Mouse (Mus musculus) midbrain, postnatal 0 days (tissue): Measurements from ENCODE around the gene Cacna1i. TPM values are rescaled to one million over a fixed set of nuclear protein-coding genes. Genes with fewer than 3 reads are reported as not detected.

Experiments
- ATAC-seq: fragments of 200-750 bp; cut with Nextera tagmentation; 2 replicates; pipeline ENCODE4 v1.8.0; 2017; ENCODE audit warnings: moderate number of reproducible peaks, mild to moderate bottlenecking, moderate TSS enrichment, moderate library complexity; ENCODE audit not compliant: low FRiP score
- DNase-seq: peaks from one replicate; pipeline ENCODE4 v3.0.0-alpha.2; 2015; ENCODE audit warnings: low spot score
- H3K27ac ChIP-seq: fragments of 300-500 bp; sonication (generic); 2 replicates; pipeline ENCODE4 v1.5.1; 2014; ENCODE audit warnings: low read depth, mild to moderate bottlenecking, low read length, mixed read lengths
- H3K27me3 ChIP-seq: fragments of 300-500 bp; sonication (generic); 2 replicates; pipeline ENCODE4 v1.6.1; 2014; ENCODE audit warnings: low read length, control low read depth, mixed read lengths; ENCODE audit not compliant: insufficient read depth
- H3K36me3 ChIP-seq: fragments of 300-500 bp; sonication (generic); 2 replicates; pipeline ENCODE4 v1.6.1; 2014; ENCODE audit warnings: low read length, control low read depth, mixed read lengths; ENCODE audit not compliant: insufficient read depth
- H3K4me1 ChIP-seq: fragments of 300-500 bp; sonication (generic); 2 replicates; pipeline ENCODE4 v1.6.1; 2014; ENCODE audit warnings: mild to moderate bottlenecking, control low read depth, antibody characterized with exemption, low read length, mixed read lengths; ENCODE audit not compliant: insufficient read depth
- H3K4me2 ChIP-seq: fragments of 300-500 bp; sonication (generic); 2 replicates; pipeline ENCODE4 v1.6.1; 2014; ENCODE audit warnings: low read depth, mild to moderate bottlenecking, low read length, mixed read lengths; ENCODE audit not compliant: poor library complexity, severe bottlenecking
- H3K4me3 ChIP-seq: fragments of 300-500 bp; sonication (generic); 2 replicates; pipeline ENCODE4 v1.5.1; 2014; ENCODE audit warnings: low read depth, mild to moderate bottlenecking, low read length, moderate library complexity
- H3K9ac ChIP-seq: fragments of 300-500 bp; sonication (generic); replicated peaks from 2 replicates; pipeline ENCODE4 v1.6.1; 2014; ENCODE audit warnings: mild to moderate bottlenecking, low read length, moderate library complexity, mixed read lengths; ENCODE audit not compliant: poor library complexity, severe bottlenecking
- H3K9me3 ChIP-seq: fragments of 300-500 bp; sonication (generic); 2 replicates; pipeline ENCODE4 v1.6.1; 2016; ENCODE audit warnings: low read length, control low read depth
- CTCF ChIP-seq: IDR thresholded peaks from 2 replicates; pipeline ENCODE4 v1.5.1; 2016; ENCODE audit warnings: antibody characterized with exemption, mild to moderate bottlenecking
- WGBS: fragments of 180-500 bp; shearing (Covaris S2); extraction: QIAGEN DNeasy Blood & Tissue Kit; methylation state at CpG from one replicate; pipeline ENCODE4 v1.1.7; 2014; 5-methylcytosine and 5-hydroxymethylcytosine counted together
- polyA plus RNA-seq: library from polyadenylated mRNA; unstranded; fragments of >200 nt; fragmentation: Nextera tagmentation; extraction: Ambion mirVana; gene quantifications from 2 replicates; pipeline ENCODE4 v1.2.1, GENCODE M21; 2015
- total RNA-seq: library from RNA; depleted of rRNA; stranded (reverse); fragments of >200 nt; gene quantifications from 2 replicates; pipeline ENCODE4 v1.2.3, GENCODE M21; 2014

Gene Cacna1i
- total and polyA plus RNA-seq, 2 experiments from 2014 or later, result 1.1 to 14.6 TPM

- ATAC-seq (no peak), DNase-seq (peak; percentile 51)
- Histone ChIP-seq H3K4me3 (no peak overlapping the region), H3K36me3 (peaks cover 34% of the 10 kb centered on the region), H3K27ac (0 out of 2 replicates have a peak overlapping the region, but pooled peaks have one; percentile 38), H3K9ac (no peak overlapping the region), H3K4me2 (peak overlapping the region; percentile 95; the same call in 1 of the 2 replicates), H3K27me3 (no peaks in the 10 kb centered on the region), H3K9me3 (no peaks in the 10 kb centered on the region), H3K4me1 (peaks cover 6% of the 10 kb centered on the region; the same call in 1 of the 2 replicates)
- TF ChIP-seq CTCF, result no peak
- WGBS, result 26% methylated on average over 4 of the region's 4 CpGs
Measured at GRCm38 (mm10) chr15:80257602-80258239, 29.3 kb upstream of the Cacna1i start.

GRCm38 (mm10) chr15:80258240-80259170 lies 28.5 kb upstream of the Cacna1i start:
- Histone ChIP-seq H3K27ac (peak overlapping the region; percentile 38; the same call in 1 of the 2 replicates), H3K4me3 (no peak overlapping the region), H3K4me2 (no peak overlapping the region), H3K9ac (no peak overlapping the region), H3K36me3 (peaks cover 34% of the 10 kb centered on the region), H3K4me1 (peaks cover 12% of the 10 kb centered on the region; the same call in 1 of the 2 replicates), H3K9me3 (no peaks in the 10 kb centered on the region), H3K27me3 (no peaks in the 10 kb centered on the region)
- no peak for ATAC-seq
- no peak for DNase-seq
- 69% methylated on average over 11 of the region's 11 CpGs for WGBS
- no peak for TF ChIP-seq CTCF

- Histone ChIP-seq H3K27me3 (no peaks in the 10 kb centered on the region), H3K9ac (no peak overlapping the region), H3K36me3 (peaks cover 34% of the 10 kb centered on the region), H3K4me1 (peaks cover 14% of the 10 kb centered on the region; the same call in 1 of the 2 replicates), H3K4me2 (no peak overlapping the region), H3K4me3 (no peak overlapping the region), H3K9me3 (no peaks in the 10 kb centered on the region), H3K27ac (no peak overlapping the region)
- TF ChIP-seq CTCF, result no peak
- no peak for ATAC-seq
- 75% methylated on average over 7 of the region's 8 CpGs for WGBS
- no peak for DNase-seq
Measured at GRCm38 (mm10) chr15:80259406-80260045, 27.5 kb upstream of the Cacna1i start.

GRCm38 (mm10) chr15:80260677-80261076 lies 26.4 kb upstream of the Cacna1i start:
- Histone ChIP-seq H3K36me3 (peaks cover 34% of the 10 kb centered on the region), H3K9ac (no peak overlapping the region), H3K4me3 (no peak overlapping the region), H3K4me2 (no peak overlapping the region), H3K27ac (no peak overlapping the region), H3K9me3 (no peaks in the 10 kb centered on the region), H3K4me1 (peaks cover 14% of the 10 kb centered on the region; the same call in 1 of the 2 replicates), H3K27me3 (no peaks in the 10 kb centered on the region)
- TF ChIP-seq CTCF, result peak; percentile 96
- peak; percentile 86 for DNase-seq
- 19% methylated on average over 3 of the region's 3 CpGs for WGBS
- no peak for ATAC-seq

- 83% methylated on average over 7 of the region's 7 CpGs for WGBS
- H3K36me3 ChIP-seq, result peaks cover 34% of the 10 kb centered on the region
- H3K27me3 ChIP-seq, result no peaks in the 10 kb centered on the region
- DNase-seq, result no peak
- H3K9me3 ChIP-seq, result no peaks in the 10 kb centered on the region
- no peak overlapping the region for H3K4me2 ChIP-seq
- no peak for ATAC-seq
- H3K4me3 ChIP-seq, result no peak overlapping the region
- peaks cover 14% of the 10 kb centered on the region; the same call in 1 of the 2 replicates for H3K4me1 ChIP-seq
- H3K9ac ChIP-seq, result no peak overlapping the region
- no peak for TF ChIP-seq CTCF
- no peak overlapping the region for H3K27ac ChIP-seq
Measured at GRCm38 (mm10) chr15:80261100-80261499, 25.9 kb upstream of the Cacna1i start.
